Mouse (Mus musculus): ENCODE measurements at regions not wholly inside any gene's neighbourhood (a gene's known extent, or its start where the extent isn't known, plus 50 kb on each side); places are given as distances from the start of the nearest gene placed in this dataset.

- no peak for DNase-seq (ENCODE audit: low spot score in 2 of 2)
These were observed 70.7 kb downstream of the Setd4 start for GRCm38 (mm10) chr16:93533205-93533604.

GRCm38 (mm10) chr16:93531937-93532336 lies 71.9 kb downstream of the Setd4 start:
- DNase-seq (ENCODE audit: low spot score in 2 of 2), result no peak

- DNase-seq (ENCODE audit: low spot score in 2 of 2), result no peak
These were observed 81.4 kb downstream of the Setd4 start for GRCm38 (mm10) chr16:93522485-93522884.

DNA sequence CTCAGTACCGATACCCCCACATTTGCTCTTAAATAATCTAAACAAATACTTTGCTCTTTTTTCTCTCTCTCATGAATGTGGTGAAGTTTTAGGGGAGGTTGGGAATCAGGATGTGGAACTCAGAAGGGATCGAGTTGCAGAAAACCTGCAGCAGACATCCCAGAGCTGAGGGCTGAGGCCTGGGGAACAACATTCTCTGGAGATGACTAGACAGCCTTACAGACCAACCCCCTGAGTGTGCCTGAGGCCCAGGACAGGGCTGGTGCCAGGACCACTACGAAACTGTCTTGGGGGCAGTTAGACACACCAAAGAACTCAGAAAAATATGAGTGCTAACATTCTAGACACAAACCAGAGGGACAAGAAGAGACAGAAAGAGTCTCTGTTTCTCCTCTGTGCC lies 83.4 kb downstream of the Setd4 start:
- DNase-seq (ENCODE audit: low spot score in 2 of 2), result no peak

DNA sequence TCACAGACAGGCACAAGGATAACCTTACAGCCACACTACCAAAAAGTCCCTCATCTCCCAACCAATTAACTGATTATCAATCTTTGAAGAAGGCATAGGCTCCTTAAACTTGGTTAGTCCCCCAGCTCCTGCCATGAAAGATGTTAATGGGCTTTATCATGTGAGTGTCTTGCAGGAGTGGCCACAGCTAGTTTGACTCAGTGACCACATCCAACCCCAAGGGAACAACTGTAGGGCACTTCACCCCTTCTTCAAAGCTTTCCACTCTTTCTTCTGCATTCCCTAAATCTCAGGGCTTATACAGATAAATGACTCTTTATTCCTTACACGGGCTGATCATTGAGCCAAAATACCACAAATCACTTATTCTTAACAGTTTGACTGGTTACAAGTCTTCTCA lies 85.2 kb downstream of the Setd4 start:
- no peak for DNase-seq (ENCODE audit: low spot score in 2 of 2)

DNA sequence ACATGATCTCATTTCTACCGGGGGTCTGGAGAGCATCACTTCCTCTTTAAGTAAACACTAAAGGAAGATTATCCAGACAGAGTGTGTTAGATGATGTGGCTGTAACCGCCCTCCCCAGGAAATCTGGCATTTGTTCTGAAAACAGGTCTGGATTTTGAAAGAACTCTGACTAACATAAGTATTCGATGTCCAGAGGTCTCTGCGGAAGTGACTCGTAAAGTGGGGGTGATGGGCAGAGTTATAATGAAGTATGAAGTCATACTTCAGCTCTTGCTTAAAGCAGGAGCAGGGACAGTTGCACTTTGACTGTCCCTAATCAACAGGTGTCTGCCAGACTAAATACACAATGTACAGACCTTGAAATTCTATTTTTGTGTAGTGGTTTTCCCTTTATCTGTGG lies 87.1 kb downstream of the Setd4 start:
- no peak for DNase-seq (ENCODE audit: low spot score in 2 of 2)

GRCm38 (mm10) chr16:93515456-93515941 lies 88.4 kb downstream of the Setd4 start:
- peak in 1 of 2 experiments; percentile 10 for DNase-seq (ENCODE audit: low spot score in 2 of 2)

DNA sequence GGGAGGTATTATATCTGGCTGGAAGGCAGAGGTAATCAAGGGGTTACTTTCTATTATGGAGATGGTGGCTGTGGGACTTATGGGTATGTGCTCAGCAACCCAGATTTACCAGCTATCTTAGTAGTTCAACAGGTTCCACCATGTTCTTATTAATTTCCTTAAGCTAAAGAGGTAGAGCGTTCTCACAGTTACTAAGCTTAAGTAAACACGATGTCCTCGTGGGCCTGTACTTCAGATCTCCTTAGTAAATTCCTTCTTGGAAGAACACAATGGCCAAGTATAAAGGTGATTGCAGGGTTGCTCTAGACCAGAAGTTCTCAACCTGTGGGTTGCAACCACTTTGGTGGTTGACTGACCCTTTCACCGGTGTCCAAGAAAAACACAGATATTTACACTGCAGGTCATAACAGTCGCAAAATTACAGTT lies 90.2 kb downstream of the Setd4 start:
- DNase-seq (ENCODE audit: low spot score in 2 of 2), result no peak

- no peak for DNase-seq (ENCODE audit: low spot score in 2 of 2)
These were observed 91.9 kb downstream of the Setd4 start for GRCm38 (mm10) chr16:93511988-93512387.

DNA sequence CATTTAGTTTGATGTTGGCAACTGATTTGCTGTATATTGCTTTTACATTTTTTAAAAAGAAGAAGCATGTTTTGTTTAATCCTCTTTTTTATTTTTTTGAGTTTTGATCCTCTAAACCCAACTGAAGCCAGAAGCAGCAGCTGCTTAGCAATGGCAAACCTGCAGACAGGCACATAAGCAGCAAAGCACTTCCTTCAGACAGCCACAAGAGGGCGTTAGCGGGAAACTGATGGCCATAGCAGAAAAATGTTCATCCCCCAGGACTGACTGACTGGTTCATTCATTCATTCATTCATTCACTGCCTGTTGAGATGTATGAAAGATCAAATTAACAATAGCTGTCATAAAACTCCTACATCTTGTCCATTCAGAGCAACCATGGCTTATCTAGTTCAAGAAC lies 92.3 kb downstream of the Setd4 start:
- DNase-seq (ENCODE audit: low spot score in 2 of 2), result no peak

GRCm38 (mm10) chr16:93498800-93499199 lies 105.1 kb downstream of the Setd4 start:
- DNase-seq (ENCODE audit: low spot score in 2 of 2), result no peak

DNA sequence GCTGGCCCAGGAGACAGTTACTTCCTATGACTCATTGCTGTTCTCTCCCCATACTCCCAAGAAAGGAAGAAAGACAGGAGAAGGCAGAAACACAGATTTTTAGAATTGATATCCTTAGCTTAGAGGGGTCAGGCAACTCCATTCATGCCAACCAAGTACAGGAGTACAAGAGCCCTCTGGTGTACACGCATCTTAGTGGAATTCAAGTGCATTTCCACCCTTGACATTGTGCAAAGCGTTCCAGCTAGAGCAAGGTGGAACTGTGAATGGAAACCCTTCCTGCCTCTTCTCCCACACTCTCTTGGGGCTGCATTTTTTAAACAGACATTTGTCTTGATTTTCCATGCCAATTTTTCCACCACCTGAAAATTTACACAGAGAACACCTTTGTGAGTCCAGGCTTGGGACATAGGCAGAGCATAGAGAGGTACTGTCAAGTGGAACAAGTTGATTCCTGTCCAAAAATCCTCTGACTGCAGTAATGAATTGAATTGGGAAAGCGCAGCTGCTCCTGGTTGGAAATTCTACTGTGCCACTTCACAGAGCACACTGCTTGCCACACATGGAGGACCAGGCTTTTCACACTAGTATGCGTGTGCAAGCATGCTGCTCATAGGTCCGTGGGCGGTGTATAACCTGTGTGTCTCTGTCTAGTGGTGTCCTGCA lies 110.4 kb downstream of the Setd4 start:
- DNase-seq (ENCODE audit: low spot score in 2 of 2), result no peak

GRCm38 (mm10) chr16:93486646-93487550 lies 117.0 kb downstream of the Setd4 start:
- peak; percentile 32 to 46 for DNase-seq (ENCODE audit: low spot score in 2 of 2)

DNA sequence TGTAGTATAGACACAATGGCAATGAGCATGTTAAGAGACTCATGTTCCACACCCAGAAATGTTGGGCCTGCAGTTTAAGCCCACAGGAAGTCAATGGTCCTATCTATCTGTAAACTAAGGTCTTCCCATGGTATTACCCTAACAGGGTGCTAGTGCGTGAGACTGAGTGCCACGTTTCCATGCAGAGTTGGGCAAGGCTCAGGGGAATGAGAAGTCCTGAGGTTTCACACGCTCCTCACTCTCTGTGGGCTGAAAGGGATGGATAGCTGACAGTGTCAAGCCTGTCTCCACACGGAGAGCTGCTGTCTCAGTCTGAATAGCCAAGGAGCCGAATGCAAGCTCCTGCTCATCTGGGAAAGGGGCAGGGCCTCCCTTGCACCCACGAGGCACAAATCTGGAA lies 133.9 kb downstream of the Setd4 start:
- no peak for DNase-seq (ENCODE audit: low spot score in 2 of 2)

DNA sequence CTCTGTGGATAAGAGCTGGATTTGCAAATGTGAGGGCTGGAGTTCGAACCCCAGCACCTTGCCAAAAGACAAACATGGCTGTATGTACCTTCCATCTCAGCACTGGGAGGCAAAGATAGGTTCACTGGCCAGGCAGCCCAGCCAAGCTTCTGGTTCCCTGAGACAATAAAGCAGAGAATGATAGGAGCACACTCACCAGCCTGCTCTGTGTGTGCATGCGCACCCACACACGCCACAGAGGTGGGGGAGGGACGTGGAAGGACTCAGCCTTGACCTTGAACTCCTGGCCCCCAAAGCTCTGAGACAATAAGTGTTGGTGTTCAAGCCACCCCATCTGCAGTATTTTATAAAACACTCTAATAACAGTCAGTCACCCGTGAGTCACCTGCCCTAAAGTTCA lies 138.1 kb downstream of the Setd4 start:
- DNase-seq (ENCODE audit: low spot score in 2 of 2), result no peak

- no peak for DNase-seq (ENCODE audit: low spot score in 2 of 2)
These were observed 139.0 kb downstream of the Setd4 start for GRCm38 (mm10) chr16:93464898-93465297.

GRCm38 (mm10) chr16:93463405-93463804 lies 140.5 kb downstream of the Setd4 start:
- no peak for DNase-seq (ENCODE audit: low spot score in 2 of 2)

- DNase-seq (ENCODE audit: low spot score in 2 of 2), result no peak
These were observed 141.6 kb downstream of the Setd4 start for GRCm38 (mm10) chr16:93462286-93462610.

DNA sequence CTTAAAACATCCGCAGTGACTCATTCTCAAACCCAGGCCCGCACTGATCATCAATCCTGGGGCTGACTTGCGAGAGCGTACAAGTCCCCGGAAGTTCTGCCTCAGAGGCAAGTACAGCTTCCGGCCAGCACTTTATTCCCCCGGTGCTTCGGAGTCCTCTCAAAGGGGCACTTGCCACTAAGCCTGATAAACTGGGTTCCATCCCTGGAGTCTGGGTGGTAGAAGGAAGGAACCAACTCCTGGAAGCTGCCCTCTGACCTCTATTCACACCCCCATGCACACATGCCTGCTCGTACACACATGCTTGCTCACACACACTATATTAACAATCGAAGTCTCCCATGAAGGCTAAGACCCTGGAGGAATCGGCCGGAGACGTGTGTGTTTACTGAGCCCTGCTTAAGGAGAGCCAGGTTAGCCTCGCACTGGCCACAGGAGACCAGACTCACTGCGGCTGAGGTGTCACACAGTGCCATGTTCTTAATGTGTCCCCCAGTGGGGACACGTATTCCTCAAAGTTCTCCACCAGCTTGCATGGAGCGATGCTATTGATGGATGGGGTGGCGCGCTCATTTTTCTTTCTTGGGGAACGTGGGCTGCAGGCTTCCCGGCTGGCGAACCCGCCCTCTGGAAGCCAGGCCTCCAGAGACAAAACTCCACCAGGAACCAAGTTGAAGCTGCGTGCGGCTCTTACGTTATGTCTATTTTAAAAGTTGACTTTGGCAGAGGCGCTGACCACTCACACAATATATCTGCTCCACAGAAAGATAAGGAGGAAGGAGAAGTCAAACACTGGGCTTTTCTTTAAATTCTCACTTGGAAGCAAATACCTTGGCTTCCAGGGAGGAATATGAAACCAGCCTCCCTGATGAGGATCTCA lies 142.2 kb downstream of the Setd4 start:
- DNase-seq (ENCODE audit: low spot score in 2 of 2), result no peak

- DNase-seq (ENCODE audit: low spot score in 2 of 2), result no peak
These were observed 144.2 kb downstream of the Setd4 start for GRCm38 (mm10) chr16:93459497-93460240.
